Comparison of ENCODE assay signal across 23 mouse cellular contexts in the genomic region with DNA sequence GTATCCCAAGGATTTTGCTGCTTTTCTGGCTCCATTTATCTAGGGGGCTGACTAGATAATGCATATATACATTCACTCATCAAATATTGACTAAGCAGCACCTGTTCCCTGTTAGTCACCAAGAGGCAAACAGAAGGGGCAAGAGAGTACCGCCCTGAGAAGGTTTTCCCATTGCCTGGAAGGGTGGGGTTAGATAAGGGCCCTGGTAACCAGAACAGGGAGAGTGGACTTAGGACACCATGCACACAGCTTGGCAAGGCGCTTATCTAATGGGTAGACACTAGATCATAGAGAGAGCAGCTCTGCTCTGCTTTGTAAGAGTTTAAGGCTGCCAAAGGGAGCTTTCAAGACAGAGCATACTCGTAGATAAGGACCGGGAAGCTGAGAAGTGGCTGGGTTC. TPM values are rescaled to one million over a fixed set of nuclear protein-coding genes. Genes with fewer than 3 reads are reported as not detected.
A peak's percentile ranks its signal among the peaks of the same experiment; 100 is the strongest.
DNase-seq lines count a peak whose midpoint lies in the region; TF ChIP-seq lines count a peak whose summit lies in the region.
"Had no signal": no experiment of that assay in that cellular context is flagged by ENCODE, and none has a peak within 500 bp of the region (broad histone marks: within the 10 kb centered on the region; RNA-seq: fewer than 3 reads in every experiment).

No protein-coding gene starts in this region.

- H3K79me2 ChIP-seq in heart, adult 2 months (replicated peaks; ENCODE audit: control insufficient read depth, insufficient read depth, low read length) = no peaks in the 10 kb centered on the region

- H3K4me1 ChIP-seq in heart, adult 2 months (ENCODE audit: control insufficient read depth, insufficient read depth, low read length) = peaks cover 8% of the 10 kb centered on the region
- H3K4me1 ChIP-seq in kidney, adult 2 months (ENCODE audit: control insufficient read depth, insufficient read depth, low read length) = 0 out of 2 replicates have a peak, but pooled peaks cover 2% of the 10 kb centered on the region
- no peaks in the 10 kb centered on the region for H3K4me1 ChIP-seq in limb, embryonic 10.5 days
- H3K4me1 ChIP-seq: embryonic facial prominence, embryonic 13.5 days; forebrain, embryonic 13.5 days; hindbrain, embryonic 13.5 days; midbrain, embryonic 10.5 days; neural tube, embryonic 15.5 days had no signal

- TF ChIP-seq EP300 in heart, adult 2 months (IDR thresholded peaks at IDR 0.05; ENCODE audit: insufficient read depth, low read depth, low read length) = no peak

- no peaks in the 10 kb centered on the region for H3K27me3 ChIP-seq in heart, adult 2 months (ENCODE audit: control insufficient read depth, insufficient read depth, low read length)
- no peaks in the 10 kb centered on the region for H3K27me3 ChIP-seq in kidney, adult 2 months (replicated peaks; ENCODE audit: control insufficient read depth, insufficient read depth, low read length)
- no peaks in the 10 kb centered on the region for H3K27me3 ChIP-seq in limb, embryonic 10.5 days (ENCODE audit: low read depth, poor library complexity, severe bottlenecking)
- H3K27me3 ChIP-seq: embryonic facial prominence, embryonic 13.5 days; forebrain, embryonic 13.5 days; hindbrain, embryonic 13.5 days; lung, embryonic 15.5 days; neural tube, embryonic 15.5 days had no signal

- intact Hi-C loops in heart, adult 2 months (cut with DNase I) = no loop called here

- no peak for TF ChIP-seq CTCF in heart, adult 2 months (IDR thresholded peaks at IDR 0.05)
- TF ChIP-seq CTCF in kidney, adult 2 months (conservative IDR thresholded peaks at IDR 0.05; ENCODE audit: insufficient read depth, insufficient read length, low read depth, low read length) = no peak

- DNase-seq in heart, adult 2 months = no peak
- DNase-seq in heart, adult 18-20 months = no peak
- no peak for DNase-seq in kidney, adult 2 months
- no peak for DNase-seq in kidney, postnatal 36 days
- DNase-seq in large intestine, adult 2 months (ENCODE audit: low read depth, low spot score) = peak; percentile 84
- DNase-seq in yolk sac, embryonic 10.5 days (ENCODE audit: low spot score) = peak; percentile 78
- no peak for DNase-seq in ovary, adult 18-20 months (ENCODE audit: low spot score)
- no peak for DNase-seq in limb, embryonic 10.5 days (ENCODE audit: low spot score)
- DNase-seq: adrenal gland, postnatal 25 days; cerebellum, adult 8-10 months; cerebellum, postnatal 36 days; embryo, embryonic 11 days; gastrocnemius, adult 2 months; kidney, postnatal 25 days; layer of hippocampus, adult 9-11 months; thymus, postnatal 4 days had no signal

- H3K9me3 ChIP-seq in limb, embryonic 10.5 days (replicated peaks) = no peaks in the 10 kb centered on the region
- H3K9me3 ChIP-seq: embryonic facial prominence, embryonic 13.5 days; forebrain, embryonic 13.5 days; hindbrain, embryonic 13.5 days; lung, embryonic 15.5 days; midbrain, embryonic 10.5 days; neural tube, embryonic 15.5 days had no signal

- 66% methylated on average over 4 of the region's 4 CpGs for WGBS in heart, adult 2 months
- 87% methylated on average over 4 of the region's 4 CpGs for WGBS in kidney, adult 2 months
- WGBS in large intestine, adult 2 months = 37% methylated on average over 4 of the region's 4 CpGs
- 89% methylated on average over 4 of the region's 4 CpGs for WGBS in limb, embryonic 10.5 days

- no peak overlapping the region for H3K4me3 ChIP-seq in heart, adult 2 months
- no peak overlapping the region for H3K4me3 ChIP-seq in kidney, adult 2 months (ENCODE audit: insufficient read depth, low read depth, low read length)
- no peak overlapping the region for H3K4me3 ChIP-seq in limb, embryonic 10.5 days
- H3K4me3 ChIP-seq: embryonic facial prominence, embryonic 13.5 days; forebrain, embryonic 13.5 days; gastrocnemius, adult 2 months; hindbrain, embryonic 13.5 days; lung, embryonic 15.5 days; midbrain, embryonic 10.5 days; neural tube, embryonic 15.5 days had no signal

- H3K36me3 ChIP-seq in heart, adult 2 months (ENCODE audit: control insufficient read depth, insufficient read depth, low read length) = peaks cover 70% of the 10 kb centered on the region
- H3K36me3 ChIP-seq in kidney, adult 2 months (ENCODE audit: control insufficient read depth, insufficient read depth, low read length) = no peaks in the 10 kb centered on the region; the same call in 1 of the 2 replicates
- no peaks in the 10 kb centered on the region for H3K36me3 ChIP-seq in limb, embryonic 10.5 days
- H3K36me3 ChIP-seq: embryonic facial prominence, embryonic 13.5 days; lung, embryonic 15.5 days; midbrain, embryonic 10.5 days had no signal

- no peak for TF ChIP-seq POLR2A in heart, adult 2 months (IDR thresholded peaks at IDR 0.05; ENCODE audit: insufficient read depth, low read depth, low read length)
- no peak for TF ChIP-seq POLR2A in kidney, adult 2 months (IDR thresholded peaks at IDR 0.05; ENCODE audit: low read depth, low read length)

- peak overlapping the region; percentile 42 for H3K27ac ChIP-seq in heart, adult 2 months
- peak overlapping the region; percentile 35; the same call in 1 of the 2 replicates for H3K27ac ChIP-seq in kidney, adult 2 months (ENCODE audit: insufficient read depth, low read depth, low read length)
- H3K27ac ChIP-seq in limb, embryonic 10.5 days = no peak overlapping the region
- H3K27ac ChIP-seq: embryonic facial prominence, embryonic 13.5 days; forebrain, embryonic 13.5 days; gastrocnemius, adult 2 months; hindbrain, embryonic 13.5 days; liver, embryonic 14.5 days; lung, embryonic 15.5 days; midbrain, embryonic 10.5 days; neural tube, embryonic 15.5 days had no signal

- H3K9ac ChIP-seq in heart, adult 2 months (ENCODE audit: low read depth, low read length) = no peak overlapping the region
- H3K9ac ChIP-seq: embryonic facial prominence, embryonic 13.5 days; forebrain, embryonic 13.5 days; hindbrain, embryonic 13.5 days; liver, embryonic 14.5 days; lung, embryonic 15.5 days; neural tube, embryonic 15.5 days had no signal

RNA-seq across cellular contexts. Expression of gene Fhl2, which starts 44.2 kb away (rescaled TPM):
- total RNA-seq in heart, adult 2 months (2021) = 1,000 to 10,000 TPM; 1,721 to 1,764 TPM
- 1,853 and 3,161 TPM in 2 replicates for polyA plus RNA-seq in heart, adult 2 months (2012; rRNA removed)
- total RNA-seq in heart, adult 18-20 months (2021) = 1,000 to 10,000 TPM; 1,612 to 1,845 TPM
- polyA plus RNA-seq in kidney, adult 2 months (2012; rRNA removed) = 45.3 and 48.1 TPM in 2 replicates
- polyA plus RNA-seq in large intestine, adult 2 months (2012; rRNA removed) = 44.8 and 62.1 TPM in 2 replicates
- 4.8 and 9.1 TPM in 2 replicates for polyA plus RNA-seq in limb, embryonic 10.5 days (2016; fragmentation: Nextera tagmentation; extraction: Ambion mirVana)

RNA-seq across cellular contexts. Expression of gene AI597479, which starts 54.1 kb away (rescaled TPM):
- 10 to 100 TPM; 20.3 to 21.1 TPM for total RNA-seq in heart, adult 2 months (2021)
- 8.4 and 13.2 TPM in 2 replicates for polyA plus RNA-seq in heart, adult 2 months (2012; rRNA removed)
- 10 to 100 TPM; 21.5 to 24.2 TPM for total RNA-seq in heart, adult 18-20 months (2021)
- 4.0 and 5.0 TPM in 2 replicates for polyA plus RNA-seq in kidney, adult 2 months (2012; rRNA removed)
- 3.8 TPM in 2 replicates for polyA plus RNA-seq in large intestine, adult 2 months (2012; rRNA removed)
- 33.6 and 40.8 TPM in 2 replicates for polyA plus RNA-seq in limb, embryonic 10.5 days (2016; fragmentation: Nextera tagmentation; extraction: Ambion mirVana)

RNA-seq across cellular contexts. Expression of gene Tgfbrap1, which starts 54.2 kb away (rescaled TPM):
- total RNA-seq in heart, adult 2 months (2021) = 10 to 100 TPM; 13.9 to 14.5 TPM
- 11.2 and 15.4 TPM in 2 replicates for polyA plus RNA-seq in heart, adult 2 months (2012; rRNA removed)
- total RNA-seq in heart, adult 18-20 months (2021) = 10 to 100 TPM; 14.2 to 15.1 TPM
- 33.4 and 35.1 TPM in 2 replicates for polyA plus RNA-seq in kidney, adult 2 months (2012; rRNA removed)
- polyA plus RNA-seq in large intestine, adult 2 months (2012; rRNA removed) = 10.3 and 16.3 TPM in 2 replicates
- polyA plus RNA-seq in limb, embryonic 10.5 days (2016; fragmentation: Nextera tagmentation; extraction: Ambion mirVana) = 9.5 and 12.0 TPM in 2 replicates

Comparison
In these comparisons a context has a peak if more than half of its experiments do, and no peak if none do; other contexts are left out.
1. DNase-seq: peak in large intestine, adult 2 months (single experiment) and yolk sac, embryonic 10.5 days (single experiment); none in heart, adult 2 months (0 of 2), heart, adult 18-20 months (0 of 2), kidney, adult 2 months (single experiment), kidney, postnatal 36 days (0 of 2), ovary, adult 18-20 months (single experiment) and limb, embryonic 10.5 days (single experiment).
2. RNA of gene Fhl2, which starts 44.2 kb away (polyA plus RNA-seq): 1,853 to 3,161 TPM in heart, adult 2 months; 45.3 to 48.1 TPM in kidney, adult 2 months, 44.8 to 62.1 TPM in large intestine, adult 2 months and 4.8 to 9.1 TPM in limb, embryonic 10.5 days; every median in the first group is over 10 times any median in the second.